Mouse (Mus musculus) kidney, adult 18-20 months (tissue): Measurements from ENCODE around the gene Dhrs7b.
A peak's percentile ranks its signal among the peaks of the same experiment; 100 is the strongest.
"Not testable (repeated sequence)": the region's sequence is repeated elsewhere in the genome, so short reads cannot be mapped to it uniquely, and the experiment has no call there.

Source experiments
- DNase-seq: peaks from one replicate; pipeline ENCODE4 v3.0.0; 2021

Dhrs7b gene

DNA sequence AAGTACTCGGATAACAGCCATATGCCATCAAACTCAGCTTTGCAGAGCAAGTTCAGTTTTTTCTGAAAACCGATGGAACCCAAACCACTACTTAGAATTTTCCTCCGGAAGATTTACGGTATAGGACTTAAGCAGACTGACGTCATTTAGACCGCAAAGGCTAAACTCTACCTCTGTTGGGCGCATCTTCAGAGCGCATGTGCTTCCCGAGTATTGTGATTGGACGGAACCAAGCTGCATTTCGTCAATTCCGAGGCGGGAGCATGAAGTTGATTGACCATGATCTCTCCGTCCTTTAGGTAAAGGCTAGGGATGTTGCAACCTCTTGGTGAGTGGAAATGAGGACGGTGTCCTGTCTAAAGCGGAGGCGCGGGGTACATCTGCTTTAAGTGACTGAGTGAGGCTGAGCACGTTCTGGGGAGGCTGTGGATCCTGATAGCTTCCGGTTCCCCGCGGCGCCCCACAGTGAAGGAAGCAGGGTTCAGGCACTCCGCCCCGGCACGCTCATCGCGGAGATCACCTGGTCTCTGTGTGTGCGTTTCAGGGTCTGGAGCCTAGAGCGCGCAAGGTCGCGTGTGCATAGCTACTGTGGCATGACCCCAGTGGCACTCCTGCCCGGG, at the start of gene Dhrs7b:
Gene Dhrs7b, plus strand, starts transcription at position 199 of the 620 bp plus-strand sequence.
- DNase-seq = peak; percentile 87

DNA sequence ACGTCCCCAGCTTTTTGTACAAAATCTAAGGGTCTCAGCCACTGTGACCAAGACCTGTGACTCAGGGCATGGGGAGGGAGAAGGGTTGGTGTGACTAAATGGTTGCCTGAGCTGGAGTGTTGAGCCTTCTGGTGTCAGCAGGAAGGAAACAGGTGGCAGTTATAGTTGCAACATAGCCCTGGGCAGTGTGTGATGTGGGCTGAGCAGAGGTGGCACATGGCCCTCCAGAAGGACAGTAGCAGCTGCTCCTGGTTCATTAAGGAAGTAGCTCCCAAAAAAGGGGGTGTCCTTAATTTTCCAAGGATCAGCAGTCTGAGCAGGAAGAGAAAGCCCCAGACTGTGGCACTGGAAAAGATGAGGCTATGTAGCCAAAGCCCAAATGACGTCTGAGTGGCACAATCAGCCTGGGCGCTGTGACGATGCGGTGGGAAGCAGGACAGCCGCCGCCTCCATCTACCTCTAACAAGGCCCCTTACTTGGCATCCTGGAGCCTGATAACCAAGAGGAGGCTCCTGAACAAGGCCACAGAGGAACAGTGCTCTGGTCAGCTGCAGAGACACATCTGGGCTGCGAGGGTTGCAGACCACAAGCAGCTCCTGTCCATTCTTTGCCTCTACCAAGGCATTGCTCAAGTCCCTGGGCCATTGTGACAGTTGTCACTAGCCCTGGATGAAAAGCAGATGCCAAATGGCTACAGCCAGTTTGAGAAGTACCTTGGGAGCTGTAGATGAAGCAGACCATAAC, 46.1 kb upstream of the Dhrs7b start:
- DNase-seq = no peak

DNA sequence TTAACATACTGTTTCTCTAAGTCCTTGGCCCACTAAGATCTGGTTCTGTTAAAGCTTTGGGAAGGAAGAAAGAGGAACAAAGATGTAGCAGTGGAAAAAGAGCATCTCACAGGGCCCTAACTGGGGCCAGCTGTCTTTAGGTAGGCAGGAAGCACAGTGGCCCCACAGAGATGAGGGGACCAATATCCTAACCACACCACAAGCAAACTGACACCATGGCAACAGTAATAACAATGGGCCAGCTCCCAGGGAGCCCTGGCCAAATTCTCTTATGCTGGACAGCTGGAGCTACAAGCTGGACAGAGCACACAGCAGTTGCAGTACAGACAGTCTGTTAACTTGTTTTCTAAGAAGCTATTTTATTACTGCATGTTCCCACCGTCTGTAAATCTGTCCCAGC, 42.8 kb upstream of the Dhrs7b start:
- no peak for DNase-seq

DNA sequence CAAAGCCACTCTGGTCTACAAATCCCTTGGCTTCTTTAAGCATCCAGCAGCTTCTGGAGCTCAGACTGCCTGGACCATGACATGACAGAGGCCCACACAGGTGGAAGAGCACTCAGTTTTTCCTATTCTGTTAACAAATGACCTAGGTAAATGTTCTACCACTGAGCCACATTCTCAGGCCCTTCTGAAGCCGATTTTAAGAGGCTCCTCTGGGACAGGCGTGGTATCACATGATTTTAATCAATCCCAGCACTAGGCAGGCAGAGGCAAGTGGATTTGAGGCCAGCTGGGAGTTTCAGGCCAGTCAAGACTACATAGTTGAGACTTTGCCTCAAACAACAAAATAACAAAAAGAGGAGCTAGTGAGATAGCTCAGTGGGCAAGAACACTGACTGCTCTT, 40.0 kb upstream of the Dhrs7b start:
- DNase-seq = no peak

DNA sequence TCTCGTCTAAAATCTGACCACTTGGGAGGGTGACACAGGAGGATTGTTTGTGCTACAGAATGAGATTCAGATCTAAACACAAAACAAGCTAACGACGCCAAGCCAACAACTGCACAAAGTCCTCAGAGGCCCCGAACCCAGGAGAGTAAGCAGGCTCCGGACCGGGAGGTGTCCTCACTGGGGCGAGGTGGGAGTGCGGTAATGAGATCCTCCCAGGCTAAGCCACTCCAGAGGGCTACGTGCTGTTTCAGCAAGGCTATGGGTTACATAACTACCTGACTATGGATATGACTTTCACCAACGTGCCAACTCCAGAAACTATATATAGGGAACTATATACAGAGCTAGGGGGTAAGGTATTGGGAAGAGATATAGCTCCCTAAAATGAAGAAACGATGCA, 34.1 kb upstream of the Dhrs7b start:
- DNase-seq = no peak

DNA sequence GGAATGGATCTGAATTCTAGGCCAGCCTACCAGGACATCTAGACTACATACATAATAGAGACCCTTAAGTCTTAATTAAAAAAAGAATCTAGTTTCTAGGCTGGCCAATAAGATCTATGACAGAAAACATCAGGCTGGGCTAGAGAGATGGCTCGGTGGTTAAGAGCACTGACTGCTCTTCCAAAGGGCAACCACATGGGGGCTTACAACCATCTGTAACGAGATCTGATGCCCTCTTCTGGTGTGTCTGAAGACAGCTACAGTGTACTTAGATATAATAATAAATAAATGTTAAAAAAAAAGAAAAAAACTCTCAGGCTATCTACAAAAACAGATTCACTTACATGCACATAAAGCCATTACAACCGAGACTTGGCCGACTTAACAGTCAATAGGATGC, 30.5 kb upstream of the Dhrs7b start:
- no peak for DNase-seq

DNA sequence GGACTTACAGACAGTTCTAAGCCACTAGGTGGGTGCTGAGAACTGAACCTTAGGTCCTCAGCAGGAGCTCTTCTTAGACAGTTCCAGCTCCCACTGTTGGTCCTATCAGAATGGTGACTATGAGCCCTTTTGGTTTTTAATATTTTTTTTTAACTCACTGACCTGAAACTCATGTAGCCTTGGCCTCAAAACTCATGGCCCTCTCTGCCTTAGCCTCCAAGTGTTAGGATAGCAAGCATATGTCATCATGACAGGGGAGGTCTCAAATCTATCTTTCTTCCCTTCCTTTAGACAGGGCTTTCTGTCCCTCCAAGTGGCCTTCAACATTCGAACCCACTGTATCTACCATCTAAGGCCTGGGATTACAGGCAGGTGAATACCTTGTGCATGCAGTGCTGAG, 29.5 kb upstream of the Dhrs7b start:
- DNase-seq = no peak

DNA sequence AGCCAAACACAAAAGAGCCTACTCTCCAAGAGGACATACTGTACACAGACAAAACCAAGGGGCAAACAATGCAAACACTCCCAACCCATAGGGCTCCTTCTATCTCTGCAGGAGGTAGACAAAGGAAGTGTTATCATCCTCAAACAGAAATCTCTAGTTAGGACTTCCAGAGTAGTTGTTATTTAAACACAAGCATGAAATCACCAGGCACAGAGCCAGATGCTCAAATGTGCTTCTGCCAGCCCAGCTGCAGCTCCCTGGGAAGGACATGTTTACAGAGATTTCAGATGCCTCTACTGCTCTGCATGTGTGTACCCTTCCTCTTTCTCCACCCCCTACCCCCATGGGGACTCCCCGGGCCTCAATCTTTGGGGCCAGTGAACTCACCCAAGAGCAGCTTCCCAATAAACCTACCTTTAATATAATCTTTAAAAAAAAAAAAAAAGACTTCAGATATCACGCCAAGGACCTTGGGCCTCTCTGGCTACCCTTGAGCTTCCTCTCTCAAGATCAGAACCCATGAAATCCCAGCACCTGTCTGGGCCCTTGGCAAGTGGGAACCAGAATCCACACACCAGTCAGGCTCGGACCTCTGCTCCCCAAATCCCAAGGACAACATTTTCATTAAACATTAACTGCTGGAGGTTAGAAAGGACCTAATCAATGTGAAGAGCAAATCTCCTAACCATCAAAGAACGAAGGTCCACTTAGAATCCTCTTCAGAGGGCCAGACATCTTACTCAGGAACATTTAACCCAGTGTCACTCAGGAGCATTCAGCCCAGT, 22.0 kb upstream of the Dhrs7b start:
- DNase-seq = peak; percentile 64

DNA sequence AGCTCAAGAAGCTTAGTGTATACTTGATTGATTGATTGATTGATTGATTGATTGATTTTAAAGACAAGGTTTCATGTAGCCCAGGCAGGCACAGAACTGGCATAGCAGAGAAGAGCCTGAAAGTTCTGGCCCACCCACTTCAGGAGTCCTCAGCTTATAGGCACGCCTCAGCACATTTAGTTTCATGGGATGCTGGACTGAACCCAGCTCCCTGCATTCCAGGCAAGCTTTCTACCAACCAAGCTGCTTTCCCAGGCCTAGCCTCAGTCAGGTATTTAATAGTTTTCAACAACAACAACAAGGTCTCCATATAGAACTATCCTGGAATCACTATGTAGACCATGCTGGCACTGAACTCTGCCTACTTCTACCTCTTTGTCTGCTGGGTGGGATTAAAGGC, 20.9 kb upstream of the Dhrs7b start:
- DNase-seq = peak; percentile 56

DNA sequence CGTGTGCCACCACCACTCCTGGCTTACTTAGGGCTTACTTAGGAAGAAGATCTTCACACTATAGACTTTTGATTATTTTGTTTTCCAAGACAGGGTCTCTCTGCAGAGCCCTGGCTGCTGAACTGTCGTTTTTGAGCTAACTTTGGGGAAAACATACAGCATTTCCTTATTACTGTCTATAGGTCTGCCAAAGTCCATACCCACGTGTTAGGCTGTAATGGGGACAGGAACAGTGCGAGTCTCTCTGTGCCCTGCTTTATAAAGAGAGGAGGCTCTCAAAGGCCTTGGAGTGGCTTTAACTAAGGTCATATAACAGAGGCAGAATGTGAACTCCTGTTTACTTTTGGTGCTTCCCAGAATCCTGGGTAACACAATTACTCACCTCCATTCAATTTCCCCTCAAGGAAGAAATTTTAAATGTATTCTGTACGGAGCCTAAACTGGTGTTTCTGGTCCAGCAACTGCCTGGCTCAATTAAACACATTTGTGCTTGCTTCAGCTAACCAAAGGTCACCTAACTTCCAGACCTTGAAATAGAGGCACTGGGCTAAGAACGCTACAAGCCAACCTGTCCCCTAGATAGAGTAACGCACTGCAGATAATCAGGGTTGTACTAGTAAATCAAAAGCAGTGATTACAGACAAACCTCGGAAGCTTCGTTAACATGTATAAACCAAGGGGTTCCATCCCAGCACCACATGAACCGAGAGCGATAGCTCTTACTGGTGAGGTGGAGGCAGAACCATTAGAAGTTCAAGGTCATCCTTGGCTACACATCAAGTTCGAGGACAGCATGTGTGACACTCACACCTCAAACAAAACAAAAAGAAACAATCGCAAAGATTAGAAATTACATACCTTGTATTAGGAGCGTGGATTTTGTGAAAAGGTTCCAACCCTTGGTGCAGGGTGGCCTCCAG, 20.1 kb upstream of the Dhrs7b start:
- DNase-seq = peak; percentile 65

DNA sequence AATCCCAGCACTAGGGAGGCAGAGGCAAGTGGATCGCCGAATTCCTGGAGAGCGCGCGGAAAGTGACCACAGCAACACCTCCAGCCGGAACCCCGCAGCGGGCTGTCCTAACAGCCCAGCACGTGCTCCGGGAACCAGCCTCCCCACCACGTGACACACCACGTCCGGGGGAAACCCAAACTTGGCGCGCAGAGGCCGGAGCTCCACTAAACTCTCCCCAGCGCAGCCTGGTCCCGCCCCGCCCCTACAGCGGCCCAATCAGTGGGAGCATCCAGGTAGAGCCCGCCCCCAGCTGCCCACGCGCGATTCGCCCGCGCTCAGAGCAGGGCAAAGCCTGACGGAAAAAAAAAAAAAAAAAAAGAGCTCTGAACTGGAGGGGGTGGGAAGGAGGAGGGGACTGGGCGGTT, 19.4 kb upstream of the Dhrs7b start:
- DNase-seq = peak; percentile 95

DNA sequence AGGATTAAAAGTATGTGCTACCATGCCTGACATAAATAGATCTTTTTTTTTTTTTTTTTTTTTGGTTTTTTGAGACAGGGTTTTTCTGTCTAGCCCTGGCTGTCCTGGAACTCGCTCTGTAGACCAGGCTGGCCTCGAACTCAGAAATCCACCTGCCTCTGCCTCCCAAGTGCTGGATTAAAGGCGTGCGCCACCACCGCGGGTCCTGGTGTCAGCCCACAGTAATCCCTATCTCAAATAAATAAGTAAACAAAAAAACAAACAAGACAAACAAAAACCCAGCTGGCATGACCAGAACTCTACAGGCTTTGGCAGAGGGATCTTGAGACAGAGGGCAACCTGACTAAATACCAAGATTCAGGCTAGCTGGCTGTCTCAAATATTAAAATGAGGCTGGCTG, 18.8 kb upstream of the Dhrs7b start, which contains the start of gene Shmt1:
Gene Shmt1, minus strand, starts transcription at position 101 of the 400 bp plus-strand sequence.
- not testable (repeated sequence) for DNase-seq

DNA sequence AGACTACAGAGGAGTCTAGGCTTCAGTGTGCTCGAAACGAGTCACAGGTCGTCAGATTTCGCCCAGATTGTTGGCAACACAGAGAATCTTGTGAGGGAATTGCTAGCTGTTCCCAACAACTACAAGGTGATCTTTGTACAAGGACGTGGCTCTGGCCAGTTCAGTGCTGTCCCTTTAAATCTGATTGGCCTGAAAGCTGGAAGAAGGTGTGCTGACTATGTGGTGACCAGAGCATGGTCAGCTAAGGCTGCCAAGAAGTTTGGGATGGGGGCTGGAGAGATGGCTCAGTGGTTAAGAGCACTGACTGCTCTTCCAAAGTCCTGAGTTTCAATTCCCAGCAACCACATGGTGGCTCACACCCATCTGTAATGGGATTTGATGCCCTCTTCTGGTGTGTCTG, 14.0 kb upstream of the Dhrs7b start:
- no peak for DNase-seq

DNA sequence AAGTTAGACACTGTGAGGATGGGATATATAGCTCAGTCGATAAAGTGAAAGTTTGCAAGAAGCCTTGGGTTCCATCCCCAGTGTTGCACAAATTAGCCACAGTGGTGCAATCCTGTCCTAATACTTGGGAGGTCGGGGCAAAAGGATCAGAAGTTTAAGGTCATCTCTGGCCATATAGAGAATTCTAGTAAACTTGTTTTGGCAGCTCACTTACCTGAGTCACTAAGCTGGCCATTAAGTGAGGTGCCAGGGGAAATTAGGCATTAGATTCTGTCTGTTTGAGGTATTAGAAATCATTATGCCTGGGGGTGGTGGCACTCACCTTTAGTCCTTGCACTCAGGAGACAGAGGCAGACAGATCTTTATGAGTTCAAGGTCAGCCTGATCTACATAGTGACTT, 6.7 kb upstream of the Dhrs7b start:
- no peak for DNase-seq

DNA sequence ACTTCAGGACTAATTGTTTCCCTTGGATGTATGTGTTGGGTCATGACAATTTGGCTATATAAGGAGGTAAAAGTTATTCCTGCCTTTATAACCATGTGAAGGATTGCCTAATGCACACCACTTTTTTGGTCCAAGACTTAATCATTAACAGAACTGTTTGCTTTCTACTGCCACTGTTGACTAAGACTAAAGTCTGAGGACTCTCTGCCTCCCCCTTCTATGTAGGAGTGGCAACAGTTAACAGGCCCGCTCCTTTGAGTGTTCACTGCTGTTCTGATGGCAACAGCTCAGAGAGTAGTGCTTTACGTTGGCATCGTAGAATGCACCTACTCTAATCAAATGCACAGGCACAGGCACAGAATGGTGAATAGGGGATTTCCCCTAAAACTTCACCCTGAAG, 5.2 kb upstream of the Dhrs7b start:
- peak; percentile 34 for DNase-seq

DNA sequence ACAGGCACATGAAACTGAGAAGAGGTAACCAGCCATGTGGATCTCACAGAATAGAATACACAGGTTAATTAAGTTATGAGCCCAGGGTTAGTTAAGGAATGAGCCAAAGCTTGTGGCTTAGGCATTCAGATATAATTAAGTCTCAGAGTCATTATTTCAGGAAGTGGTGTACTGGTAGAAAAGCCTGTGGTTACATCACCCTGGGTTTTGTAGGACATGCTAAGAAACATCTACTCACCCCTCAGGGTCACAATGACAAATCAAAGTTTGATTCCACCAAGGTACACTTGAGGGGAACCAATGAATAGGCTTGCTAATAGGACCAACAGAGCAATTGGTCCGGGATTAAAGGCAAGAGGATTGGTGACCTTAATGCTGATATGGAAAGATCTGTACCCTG, 3.7 kb upstream of the Dhrs7b start:
- DNase-seq = no peak

DNA sequence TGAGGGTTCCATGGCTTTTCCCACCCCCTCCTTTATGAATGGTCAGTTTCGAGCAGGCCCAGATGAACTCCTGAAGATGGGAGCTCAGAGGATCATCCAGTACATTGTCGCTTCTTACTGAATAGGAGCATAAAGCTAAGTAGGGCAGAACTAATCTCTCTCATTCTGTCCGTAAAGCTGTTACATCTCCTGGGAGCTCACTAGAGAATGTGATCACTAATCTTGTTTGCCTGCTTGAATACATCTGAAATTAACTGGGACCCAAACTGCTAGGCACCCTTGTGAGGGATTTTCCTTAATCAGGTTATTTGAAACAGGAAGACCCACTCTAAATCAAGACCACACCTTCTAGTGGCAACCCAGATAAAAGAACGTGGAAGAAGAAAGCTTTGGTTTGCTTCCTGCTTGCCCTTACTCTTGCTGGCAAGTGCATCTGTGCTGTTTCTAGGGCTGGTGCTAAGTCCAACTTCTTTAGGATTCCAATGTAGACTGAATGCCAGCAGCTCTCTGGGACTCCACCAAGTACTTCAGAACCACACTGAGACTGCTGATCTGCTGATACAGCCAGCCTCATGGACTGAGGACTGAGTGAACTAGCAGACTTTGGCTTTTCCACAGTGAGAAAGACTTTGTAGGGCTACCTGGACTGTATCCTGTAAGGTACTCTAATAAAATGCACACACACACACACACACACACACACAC, 3.0 kb upstream of the Dhrs7b start:
- DNase-seq = no peak

DNA sequence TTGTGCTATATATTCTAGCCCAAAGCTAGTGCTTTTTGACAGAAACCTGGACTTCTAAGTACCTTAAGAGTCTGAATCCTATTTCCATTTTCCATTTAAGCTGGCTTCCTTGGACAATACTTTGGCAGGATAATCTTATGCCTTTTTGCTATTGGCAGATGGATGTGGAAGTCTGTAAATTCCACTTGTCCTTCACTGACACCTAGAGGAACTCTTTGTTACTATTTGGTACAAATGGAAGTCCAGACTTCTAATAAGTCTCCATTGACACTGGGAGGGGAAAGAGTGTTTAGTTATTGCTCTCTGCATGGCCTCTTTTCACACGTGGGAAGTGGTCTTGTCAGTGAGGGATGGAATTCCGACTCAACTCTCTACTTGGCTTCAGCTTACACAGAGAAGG, 1.5 kb upstream of the Dhrs7b start:
- no peak for DNase-seq

DNA sequence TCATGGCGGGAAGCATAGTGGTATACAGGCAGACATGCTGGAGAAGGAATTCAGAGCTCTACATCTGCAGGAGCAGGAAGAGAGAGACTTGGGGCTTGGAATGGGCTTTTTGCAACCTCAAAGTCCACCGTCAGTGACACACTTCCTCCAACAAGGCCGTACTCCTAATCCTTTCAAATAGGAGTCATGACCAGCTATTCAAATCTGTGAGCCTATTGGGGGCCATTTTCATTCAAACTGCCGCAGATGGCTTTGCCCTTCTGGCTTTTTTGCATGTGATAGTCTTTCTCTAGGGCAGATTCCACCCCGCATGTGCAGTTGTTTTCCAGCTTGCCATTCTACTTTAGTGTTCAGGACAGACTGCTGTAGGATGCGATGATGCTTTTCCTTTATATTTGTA, 6.5 kb downstream of the Dhrs7b start:
- DNase-seq = no peak

DNA sequence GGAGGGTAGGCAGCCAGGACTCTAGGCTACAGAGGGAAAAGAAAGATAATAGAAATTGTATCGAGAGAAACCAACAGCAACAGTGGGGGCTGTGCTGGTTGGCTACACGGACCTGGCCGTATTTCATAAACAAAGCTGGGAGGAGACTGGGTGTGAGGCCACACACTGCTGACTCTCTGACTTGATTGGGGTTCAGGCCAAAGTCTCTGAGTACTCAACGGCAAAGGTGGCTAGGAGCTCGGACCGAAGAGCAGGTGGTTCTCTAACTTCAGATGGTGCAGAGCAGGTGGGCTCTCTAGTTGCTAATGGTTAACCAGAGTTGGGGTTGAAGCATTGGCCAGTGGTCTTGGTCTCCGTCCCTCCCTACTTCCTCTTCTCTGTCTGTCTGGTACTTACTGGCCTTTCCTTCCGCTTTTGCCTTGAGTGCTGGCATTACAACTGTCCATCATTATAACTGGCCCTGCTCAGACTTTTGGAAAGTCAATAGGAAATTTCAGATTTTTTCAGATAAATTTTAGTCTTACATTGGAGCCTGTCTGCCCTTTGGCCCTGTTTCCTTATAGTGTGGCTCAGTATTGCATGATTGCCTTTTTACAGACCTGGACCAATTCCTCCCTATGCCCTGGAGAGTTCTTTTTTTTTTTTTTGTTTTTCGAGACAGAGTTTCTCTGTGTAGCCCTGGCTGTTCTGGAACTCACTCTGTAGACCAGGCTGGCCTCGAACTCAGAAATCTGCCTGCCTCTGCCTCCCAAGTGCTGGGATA, 7.4 kb downstream of the Dhrs7b start:
- DNase-seq = no peak

DNA sequence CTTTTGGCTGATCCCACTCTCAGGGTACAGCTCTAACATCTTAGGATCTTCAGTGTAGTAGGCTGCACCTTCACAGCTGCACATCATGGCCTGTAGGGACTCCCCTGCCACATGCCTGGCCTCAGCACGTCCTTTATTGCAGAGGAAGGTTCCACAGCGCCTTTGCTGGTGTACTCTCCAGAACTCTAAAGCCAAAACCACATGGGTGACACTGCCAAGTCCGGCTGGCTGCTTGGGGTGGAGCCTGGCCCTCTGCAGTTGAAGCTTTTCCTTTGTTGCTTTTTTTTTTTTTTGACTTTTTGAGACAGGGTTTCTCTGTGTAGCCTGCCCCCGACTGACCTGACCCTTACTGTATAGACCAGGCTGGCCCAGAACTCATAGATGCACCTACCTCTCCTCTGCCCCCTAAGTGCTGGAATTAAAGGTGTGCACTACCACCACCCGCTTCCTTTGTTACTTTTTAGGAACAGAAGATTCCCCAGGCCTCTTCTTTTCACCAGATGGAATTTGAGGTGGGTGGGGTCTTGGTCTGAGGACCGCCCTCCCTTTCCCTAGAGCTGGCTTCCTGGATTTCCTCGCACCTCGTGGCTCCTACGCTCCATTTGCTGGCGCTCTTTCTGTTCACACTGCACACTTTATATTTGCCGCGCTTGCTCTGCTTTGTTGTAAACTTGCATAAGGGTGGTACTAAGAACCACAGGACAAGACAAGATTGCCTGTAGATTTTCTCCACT, 11.2 kb downstream of the Dhrs7b start:
- no peak for DNase-seq
